Mouse (Mus musculus) cerebellum, adult 2 months (tissue): ENCODE measurements around the gene Ctnnbl1.

Experiments
- CTCF ChIP-seq: fragments of 200-500 bp; IDR thresholded peaks from 2 replicates; pipeline ENCODE4 v1.5.1; 2011; ENCODE audit warnings: low read depth, mild to moderate bottlenecking, control low read depth, low read length, moderate library complexity, borderline replicate concordance; ENCODE audit not compliant: insufficient read depth
- POLR2A ChIP-seq: fragments of 200-500 bp; IDR thresholded peaks from 2 replicates; pipeline ENCODE4 v1.6.1; 2011; ENCODE audit warnings: low read length, control low read depth, borderline replicate concordance; ENCODE audit not compliant: insufficient read depth

DNA sequence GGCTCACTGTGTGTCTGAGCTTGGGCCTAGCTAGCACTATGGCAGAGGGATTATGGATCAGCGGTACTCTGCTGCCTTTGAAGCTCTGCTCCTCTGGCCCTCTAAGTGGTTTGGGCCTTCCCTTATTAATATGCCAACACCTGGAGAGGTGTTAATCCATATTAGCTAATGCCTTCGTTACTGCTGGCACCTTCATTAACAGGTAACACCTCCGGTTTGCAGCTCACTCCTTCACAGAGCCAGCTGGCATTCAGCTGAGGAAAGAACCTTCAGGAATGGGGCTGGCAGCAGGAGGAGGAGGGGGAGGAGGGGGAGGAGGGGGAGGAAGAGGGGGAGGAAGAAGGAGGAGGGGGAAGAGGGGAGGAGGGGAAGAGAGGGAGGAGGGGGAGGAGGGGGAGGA, 49.7 kb upstream of the Ctnnbl1 start:
- TF ChIP-seq CTCF, result no peak
- TF ChIP-seq POLR2A, result no peak
